Mouse (Mus musculus): Measurements from ENCODE around the gene Aoah. TPM values are rescaled to one million over a fixed set of nuclear protein-coding genes. Genes with fewer than 3 reads are reported as not detected.

Gene Aoah
- polyA plus RNA-seq, 1 experiment, result 3.2 TPM

- no peak for DNase-seq (ENCODE audit: low read depth in 1 of 2, low spot score in 2 of 2)
- H3K36me3 ChIP-seq (ENCODE audit: control insufficient read depth, insufficient read depth, low read length), result no peaks in the 10 kb centered on the region
- H3K27me3 ChIP-seq (ENCODE audit: control insufficient read depth, insufficient read depth, low read length), result no peaks in the 10 kb centered on the region
- H3K4me3 ChIP-seq (ENCODE audit: extremely low read depth, insufficient read depth, insufficient read length), result no peak overlapping the region
- no peak overlapping the region for H3K27ac ChIP-seq (ENCODE audit: insufficient read depth, low read length)
- TF ChIP-seq POLR2A (IDR thresholded peaks at IDR 0.05; ENCODE audit: low read depth, low read length) (no peak), CTCF (IDR thresholded peaks at IDR 0.05; ENCODE audit: extremely low read depth, insufficient read depth, insufficient read length, insufficient replicate concordance) (peak; percentile 11; the same call in 1 of the 2 replicates)
- WGBS, result 49% methylated on average over 6 of the region's 6 CpGs
- no peaks in the 10 kb centered on the region for H3K4me1 ChIP-seq (ENCODE audit: control insufficient read depth, insufficient read depth, insufficient read length)
These were observed 146.5 kb downstream of the Aoah start for GRCm38 (mm10) chr13:20940389-20940788.

GRCm38 (mm10) chr13:20941707-20942106, 147.8 kb downstream of the Aoah start:
- WGBS, result 86% methylated on average over 4 of the region's 4 CpGs
- no peak for DNase-seq (ENCODE audit: low read depth in 1 of 2, low spot score in 2 of 2)
- no peaks in the 10 kb centered on the region for H3K27me3 ChIP-seq (ENCODE audit: control insufficient read depth, insufficient read depth, low read length)
- no peak overlapping the region for H3K27ac ChIP-seq (ENCODE audit: insufficient read depth, low read length)
- no peaks in the 10 kb centered on the region for H3K4me1 ChIP-seq (ENCODE audit: control insufficient read depth, insufficient read depth, insufficient read length)
- TF ChIP-seq CTCF (IDR thresholded peaks at IDR 0.05; ENCODE audit: extremely low read depth, insufficient read depth, insufficient read length, insufficient replicate concordance) (no peak), POLR2A (IDR thresholded peaks at IDR 0.05; ENCODE audit: low read depth, low read length) (no peak)
- no peak overlapping the region for H3K4me3 ChIP-seq (ENCODE audit: extremely low read depth, insufficient read depth, insufficient read length)
- H3K36me3 ChIP-seq (ENCODE audit: control insufficient read depth, insufficient read depth, low read length), result no peaks in the 10 kb centered on the region

GRCm38 (mm10) chr13:20963086-20963485, 169.2 kb downstream of the Aoah start:
- H3K4me1 ChIP-seq (ENCODE audit: control insufficient read depth, insufficient read depth, insufficient read length), result no peaks in the 10 kb centered on the region
- no peak for DNase-seq (ENCODE audit: low read depth in 1 of 2, low spot score in 2 of 2)
- no peak overlapping the region for H3K4me3 ChIP-seq (ENCODE audit: extremely low read depth, insufficient read depth, insufficient read length)
- H3K36me3 ChIP-seq (ENCODE audit: control insufficient read depth, insufficient read depth, low read length), result no peaks in the 10 kb centered on the region
- no peaks in the 10 kb centered on the region; the same call in 1 of the 2 replicates for H3K27me3 ChIP-seq (ENCODE audit: control insufficient read depth, insufficient read depth, low read length)
- 77% methylated on average over 3 of the region's 3 CpGs for WGBS
- TF ChIP-seq POLR2A (IDR thresholded peaks at IDR 0.05; ENCODE audit: low read depth, low read length) (no peak), CTCF (IDR thresholded peaks at IDR 0.05; ENCODE audit: extremely low read depth, insufficient read depth, insufficient read length, insufficient replicate concordance) (no peak)
- no peak overlapping the region for H3K27ac ChIP-seq (ENCODE audit: insufficient read depth, low read length)

- no peak overlapping the region for H3K27ac ChIP-seq (ENCODE audit: insufficient read depth, low read length)
- TF ChIP-seq POLR2A (IDR thresholded peaks at IDR 0.05; ENCODE audit: low read depth, low read length) (no peak), CTCF (IDR thresholded peaks at IDR 0.05; ENCODE audit: extremely low read depth, insufficient read depth, insufficient read length, insufficient replicate concordance) (no peak)
- no peak overlapping the region for H3K4me3 ChIP-seq (ENCODE audit: extremely low read depth, insufficient read depth, insufficient read length)
- no peak for DNase-seq (ENCODE audit: low read depth in 1 of 2, low spot score in 2 of 2)
- WGBS, result 88% methylated on average over 8 of the region's 8 CpGs
- H3K27me3 ChIP-seq (ENCODE audit: control insufficient read depth, insufficient read depth, low read length), result no peaks in the 10 kb centered on the region
- no peaks in the 10 kb centered on the region for H3K4me1 ChIP-seq (ENCODE audit: control insufficient read depth, insufficient read depth, insufficient read length)
- no peaks in the 10 kb centered on the region for H3K36me3 ChIP-seq (ENCODE audit: control insufficient read depth, insufficient read depth, low read length)
These were observed 187.6 kb downstream of the Aoah start for GRCm38 (mm10) chr13:20981234-20982230.

GRCm38 (mm10) chr13:20985510-20985909, 191.6 kb downstream of the Aoah start:
- H3K4me3 ChIP-seq (ENCODE audit: extremely low read depth, insufficient read depth, insufficient read length), result no peak overlapping the region
- DNase-seq (ENCODE audit: low read depth in 1 of 2, low spot score in 2 of 2), result no peak
- no peaks in the 10 kb centered on the region for H3K27me3 ChIP-seq (ENCODE audit: control insufficient read depth, insufficient read depth, low read length)
- TF ChIP-seq POLR2A (IDR thresholded peaks at IDR 0.05; ENCODE audit: low read depth, low read length) (no peak), CTCF (IDR thresholded peaks at IDR 0.05; ENCODE audit: extremely low read depth, insufficient read depth, insufficient read length, insufficient replicate concordance) (no peak)
- H3K4me1 ChIP-seq (ENCODE audit: control insufficient read depth, insufficient read depth, insufficient read length), result no peaks in the 10 kb centered on the region
- H3K27ac ChIP-seq (ENCODE audit: insufficient read depth, low read length), result no peak overlapping the region
- no peaks in the 10 kb centered on the region for H3K36me3 ChIP-seq (ENCODE audit: control insufficient read depth, insufficient read depth, low read length)

GRCm38 (mm10) chr13:20985961-20986360, 192.0 kb downstream of the Aoah start:
- no peak for DNase-seq (ENCODE audit: low read depth in 1 of 2, low spot score in 2 of 2)
- no peak for TF ChIP-seq CTCF (IDR thresholded peaks at IDR 0.05; ENCODE audit: extremely low read depth, insufficient read depth, insufficient read length, insufficient replicate concordance)
- TF ChIP-seq POLR2A (IDR thresholded peaks at IDR 0.05; ENCODE audit: low read depth, low read length), result no peak
- H3K4me3 ChIP-seq (ENCODE audit: extremely low read depth, insufficient read depth, insufficient read length), result no peak overlapping the region
- no peaks in the 10 kb centered on the region for H3K27me3 ChIP-seq (ENCODE audit: control insufficient read depth, insufficient read depth, low read length)
- H3K27ac ChIP-seq (ENCODE audit: insufficient read depth, low read length), result no peak overlapping the region
- no peaks in the 10 kb centered on the region for H3K4me1 ChIP-seq (ENCODE audit: control insufficient read depth, insufficient read depth, insufficient read length)
- no peaks in the 10 kb centered on the region for H3K36me3 ChIP-seq (ENCODE audit: control insufficient read depth, insufficient read depth, low read length)

- Histone ChIP-seq H3K27ac (ENCODE audit: insufficient read depth, low read length) (no peak overlapping the region), H3K4me1 (ENCODE audit: control insufficient read depth, insufficient read depth, insufficient read length) (no peaks in the 10 kb centered on the region), H3K4me3 (ENCODE audit: extremely low read depth, insufficient read depth, insufficient read length) (no peak overlapping the region), H3K27me3 (ENCODE audit: control insufficient read depth, insufficient read depth, low read length) (no peaks in the 10 kb centered on the region), H3K36me3 (ENCODE audit: control insufficient read depth, insufficient read depth, low read length) (no peaks in the 10 kb centered on the region)
- no peak for DNase-seq (ENCODE audit: low read depth in 1 of 2, low spot score in 2 of 2)
- no peak for TF ChIP-seq POLR2A (IDR thresholded peaks at IDR 0.05; ENCODE audit: low read depth, low read length)
- no peak for TF ChIP-seq CTCF (IDR thresholded peaks at IDR 0.05; ENCODE audit: extremely low read depth, insufficient read depth, insufficient read length, insufficient replicate concordance)
- WGBS, result 94% methylated on average over 5 of the region's 5 CpGs
These were observed 211.3 kb downstream of the Aoah start for GRCm38 (mm10) chr13:21005238-21005637.
